Mouse (Mus musculus) bone marrow, adult 2 months (tissue): ENCODE results near the gene Pml.

Experiments
- CTCF ChIP-seq: fragments of 200-500 bp; IDR thresholded peaks from 2 replicates; pipeline ENCODE4 v1.5.1; 2011; ENCODE audit warnings: low read length, control low read depth; ENCODE audit not compliant: control insufficient read depth, insufficient read depth
- POLR2A ChIP-seq: fragments of 200-500 bp; IDR thresholded peaks from 2 replicates; pipeline ENCODE4 v1.6.1; 2011; ENCODE audit warnings: low read depth, mild to moderate bottlenecking, control low read depth, low read length, borderline replicate concordance; ENCODE audit not compliant: control insufficient read depth

DNA sequence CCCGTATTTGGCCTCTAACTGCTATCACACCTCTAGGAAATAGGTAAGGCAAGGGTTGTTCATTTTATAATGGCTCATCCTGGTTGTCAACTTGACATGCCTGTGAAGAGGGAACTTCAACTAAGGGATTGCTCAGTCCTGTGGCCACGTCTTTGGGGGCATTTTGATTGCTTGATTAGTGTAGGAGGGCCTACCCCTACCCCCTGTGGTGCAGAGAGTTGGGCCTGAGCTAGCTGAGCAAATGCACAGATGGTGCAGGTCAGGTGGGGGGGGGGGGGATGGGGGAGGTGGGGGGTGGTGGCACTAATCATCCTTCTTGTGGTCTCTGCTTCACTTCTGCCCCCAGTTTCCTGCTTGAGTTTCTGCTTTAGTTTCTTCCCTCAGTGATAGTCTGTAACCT lies 5.5 kb upstream of the Pml start:
- TF ChIP-seq CTCF (no peak), POLR2A (no peak)
